Mouse (Mus musculus) spleen, postnatal 36 days (tissue): ENCODE measurements around the gene Gm48551.

Source experiments
- DNase-seq, 2 experiments: peaks; one replicate each; pipeline ENCODE4 v3.0.0; 2022; ENCODE audit warnings: low spot score in 2 of 2, mixed read lengths in 1 of 2

Gene Gm48551

GRCm38 (mm10) chr10:81429605-81430061 is 45.4 kb downstream of the Gm48551 start:
- DNase-seq = peak; percentile 89 to 94

- DNase-seq = peak; percentile 77 to 79
Measured at GRCm38 (mm10) chr10:81430141-81430830, 46.0 kb downstream of the Gm48551 start.

- peak; percentile 49 to 54 for DNase-seq
Measured at GRCm38 (mm10) chr10:81430831-81431525, 46.7 kb downstream of the Gm48551 start.

GRCm38 (mm10) chr10:81431526-81432168 is 47.4 kb downstream of the Gm48551 start:
- no peak for DNase-seq

GRCm38 (mm10) chr10:81432169-81432867 is 48.1 kb downstream of the Gm48551 start:
- DNase-seq = no peak

- peak; percentile 94 to 97 for DNase-seq
Measured at GRCm38 (mm10) chr10:81432868-81433262, 48.6 kb downstream of the Gm48551 start.

- peak; percentile 83 to 86 for DNase-seq
Measured at GRCm38 (mm10) chr10:81433541-81434289, 49.4 kb downstream of the Gm48551 start.

- peak; percentile 51 for DNase-seq
Measured at GRCm38 (mm10) chr10:81434361-81435263, 50.3 kb downstream of the Gm48551 start.

- DNase-seq = no peak
Measured at GRCm38 (mm10) chr10:81435436-81435835, 51.2 kb downstream of the Gm48551 start.

GRCm38 (mm10) chr10:81441019-81441418 is 56.8 kb downstream of the Gm48551 start:
- no peak for DNase-seq
